Mouse (Mus musculus): ENCODE data around the gene Mapk8ip3. TPM values are rescaled to one million over a fixed set of nuclear protein-coding genes. Genes with fewer than 3 reads are reported as not detected.

Mapk8ip3 gene
- polyA plus RNA-seq (2017; shearing (Covaris generic)): 52.6 TPM

DNA sequence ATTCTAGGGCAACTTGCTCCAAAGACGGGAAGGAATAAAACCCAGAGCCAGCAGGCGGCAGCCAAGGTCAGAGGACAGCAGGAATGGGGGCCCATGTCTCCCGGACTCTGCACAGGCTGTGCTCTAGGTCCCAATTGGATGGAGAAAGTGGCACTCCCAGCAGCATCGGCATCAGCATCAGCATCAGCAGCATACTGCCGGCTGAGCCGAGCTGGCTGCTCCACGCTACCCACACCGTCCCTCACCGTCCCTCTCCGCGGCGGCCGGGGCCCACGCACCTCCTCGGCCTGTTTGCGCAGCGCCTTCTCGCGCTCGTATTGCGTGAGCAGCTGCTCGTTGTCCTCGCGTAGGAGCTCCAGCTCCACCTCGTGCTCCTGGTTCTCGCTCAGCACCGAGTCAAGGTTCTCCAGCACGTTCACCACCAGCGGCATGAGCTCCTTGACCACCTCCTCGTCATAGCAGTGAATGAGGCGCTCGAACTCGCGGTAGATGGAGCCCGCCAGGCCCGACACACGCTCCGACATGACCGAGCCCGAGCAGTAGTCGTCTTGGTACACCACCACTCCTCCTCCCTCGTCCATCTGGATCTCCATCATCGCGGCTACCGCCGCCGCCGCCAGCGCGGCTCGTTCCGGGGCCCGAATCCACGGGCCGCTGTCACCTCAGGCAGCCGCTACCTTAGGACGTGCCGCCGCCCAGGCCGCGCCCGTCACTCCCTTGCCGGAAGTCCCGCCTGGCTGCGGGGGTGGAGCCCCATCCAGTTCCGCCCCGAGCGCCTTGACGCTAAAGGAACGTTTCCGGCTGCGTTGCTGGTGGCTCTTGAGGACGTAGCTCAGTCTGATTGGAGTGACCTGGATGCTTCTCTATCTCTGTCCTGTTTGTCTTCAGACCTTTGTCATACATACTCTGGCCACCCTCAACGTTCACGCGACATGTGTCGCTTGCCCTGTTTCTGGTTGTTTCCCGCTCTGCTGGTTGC, at the start of gene Mapk8ip3:
Mapk8ip3 (minus strand) TSS at position 719 of the 979 bp plus-strand sequence.

GRCm38 (mm10) chr17:24960135-24960851, 23.5 kb upstream of the Mapk8ip3 start, which contains the start of gene Jpt2:
Jpt2 (minus strand) TSS chr17:24960689.

DNA sequence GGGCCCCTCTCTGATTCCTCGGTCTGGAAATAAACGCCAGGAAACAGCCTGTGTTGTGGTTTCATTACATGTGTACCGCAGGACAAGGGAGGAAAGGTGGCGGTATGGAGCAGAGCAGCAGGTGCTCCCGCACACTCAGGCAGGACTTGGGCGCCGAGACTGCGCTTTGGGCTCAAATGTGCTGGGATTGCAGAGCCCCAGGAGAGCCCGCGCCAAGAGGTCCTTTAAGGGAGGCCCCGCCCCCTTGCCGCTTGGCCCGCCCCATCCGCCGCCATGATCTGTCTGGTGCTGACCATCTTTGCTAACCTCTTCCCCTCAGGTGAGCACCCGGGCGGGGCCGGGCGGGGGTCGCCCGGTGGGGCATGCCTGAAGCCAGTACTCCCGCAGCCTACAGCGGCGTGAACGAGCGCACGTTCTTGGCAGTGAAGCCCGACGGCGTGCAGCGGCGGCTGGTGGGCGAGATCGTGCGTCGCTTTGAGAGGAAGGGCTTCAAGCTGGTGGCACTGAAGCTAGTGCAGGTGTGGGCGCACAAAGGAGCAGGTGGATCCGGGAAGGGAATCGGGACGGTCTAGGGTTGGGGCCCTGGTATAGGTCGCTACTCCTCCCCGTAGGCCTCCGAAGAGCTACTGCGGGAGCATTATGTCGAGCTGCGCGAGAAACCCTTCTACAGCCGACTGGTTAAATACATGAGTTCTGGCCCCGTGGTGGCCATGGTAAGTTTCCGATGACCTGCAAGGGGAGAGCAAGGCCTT, 40.4 kb downstream of the Mapk8ip3 start, which contains the start of gene Nme3:
Nme3 (plus strand) TSS at position 260 of the 752 bp plus-strand sequence.

DNA sequence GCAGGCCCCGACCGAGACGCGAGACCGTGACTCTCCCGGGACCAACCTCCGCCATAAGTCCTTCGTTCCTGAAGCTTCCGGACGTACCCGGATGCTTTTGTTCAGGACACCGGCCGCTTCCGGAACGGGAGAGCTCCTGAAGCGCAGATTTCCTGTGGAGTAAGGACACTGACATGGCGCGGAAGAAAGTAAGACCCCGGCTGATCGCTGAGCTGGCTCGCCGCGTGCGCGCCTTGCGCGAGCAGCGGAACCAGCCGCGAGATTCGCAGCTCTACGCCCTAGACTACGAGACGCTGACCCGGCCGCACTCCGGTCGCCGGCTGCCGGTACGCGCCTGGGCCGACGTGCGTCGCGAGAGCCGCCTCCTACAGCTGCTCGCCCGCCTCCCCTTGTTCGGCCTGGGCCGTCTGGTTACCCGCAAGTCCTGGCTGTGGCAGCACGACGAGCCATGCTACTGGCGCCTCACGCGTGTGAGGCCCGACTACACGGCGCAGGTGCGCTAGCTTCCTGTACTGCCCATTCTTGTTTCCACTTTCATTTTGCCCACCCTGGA, 41.7 kb downstream of the Mapk8ip3 start, which contains the start of the genes Eme2 and Mrps34:
Eme2 (minus strand) TSS at position 93 of the 553 bp plus-strand sequence.
Mrps34 (plus strand) TSS at position 122 of the 553 bp plus-strand sequence.

GRCm38 (mm10) chr17:24886134-24886931, 50.4 kb downstream of the Mapk8ip3 start, which contains the start of the genes Nubp2 and Spsb3:
Nubp2 (minus strand) TSS chr17:24886349.
Spsb3 (plus strand) TSS chr17:24886643.

GRCm38 (mm10) chr17:24865776-24866175, 71.0 kb downstream of the Mapk8ip3 start, which contains the start of gene Igfals:
Igfals (plus strand) TSS chr17:24865997.

DNA sequence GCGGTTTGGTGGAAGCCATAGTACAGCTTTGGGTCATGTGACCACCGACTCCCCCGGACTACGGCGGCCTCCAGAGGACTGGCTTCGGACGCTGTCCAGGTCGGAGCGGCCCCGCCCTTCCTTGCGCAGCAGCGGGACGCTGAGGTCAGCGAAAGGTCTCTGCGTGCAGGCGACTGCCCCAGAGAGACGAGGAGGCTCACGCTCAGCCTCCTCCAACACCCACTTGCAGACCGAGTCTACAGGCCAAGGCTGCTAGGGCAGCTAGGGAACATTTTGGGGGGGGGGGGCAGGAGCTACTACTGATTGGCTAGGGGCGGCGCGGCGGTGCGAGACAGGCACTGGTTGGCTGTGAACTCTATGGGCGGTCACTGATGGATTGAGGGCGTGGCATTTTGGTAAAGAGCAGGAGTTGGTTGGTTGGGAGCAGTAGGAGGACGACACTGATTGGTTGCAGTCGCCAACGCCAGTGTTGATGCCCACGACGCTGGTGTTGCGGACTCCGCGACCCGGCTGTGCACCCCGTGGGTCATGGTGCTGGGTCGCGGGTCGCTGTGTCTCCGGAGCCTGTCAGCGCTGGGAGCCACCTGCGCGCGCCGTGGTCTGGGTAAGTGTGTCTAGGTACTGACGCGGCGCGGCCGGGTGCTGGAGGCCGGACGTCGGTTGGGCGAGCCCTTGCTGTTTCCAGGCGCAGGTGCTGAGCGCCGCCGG, 86.6 kb downstream of the Mapk8ip3 start, which contains the start of gene Fahd1:
Fahd1 (minus strand) TSS at position 300 of the 708 bp plus-strand sequence.

Other genes with a start within 250 kb of the Mapk8ip3 start
- gene Syngr3, start 247.0 kb downstream of the Mapk8ip3 start, polyA plus RNA-seq (2017; shearing (Covaris generic)): 0.44 TPM
- gene Gfer, start 240.8 kb downstream of the Mapk8ip3 start, polyA plus RNA-seq (2017; shearing (Covaris generic)): 42.2 TPM
- 3.2 TPM for gene Noxo1, start 240.7 kb downstream of the Mapk8ip3 start, polyA plus RNA-seq (2017; shearing (Covaris generic))
- 64.1 TPM for gene Tbl3, start 229.3 kb downstream of the Mapk8ip3 start, polyA plus RNA-seq (2017; shearing (Covaris generic))
- gene Rnf151, start 218.9 kb downstream of the Mapk8ip3 start, polyA plus RNA-seq (2017; shearing (Covaris generic)): not detected
- gene Rps2, start 218.9 kb downstream of the Mapk8ip3 start, polyA plus RNA-seq (2017; shearing (Covaris generic)): 779 TPM
- gene Ndufb10, start 212.5 kb downstream of the Mapk8ip3 start, polyA plus RNA-seq (2017; shearing (Covaris generic)): 194 TPM
- gene Rpl3l, start 209.2 kb downstream of the Mapk8ip3 start, polyA plus RNA-seq (2017; shearing (Covaris generic)): not detected
- gene Msrb1, start 200.3 kb downstream of the Mapk8ip3 start, polyA plus RNA-seq (2017; shearing (Covaris generic)): 16.4 TPM
- not detected for gene Hs3st6, start 184.0 kb downstream of the Mapk8ip3 start, polyA plus RNA-seq (2017; shearing (Covaris generic))
- not detected for gene Meiob, start 132.7 kb downstream of the Mapk8ip3 start, polyA plus RNA-seq (2017; shearing (Covaris generic))
- gene Hagh, start 96.8 kb downstream of the Mapk8ip3 start, polyA plus RNA-seq (2017; shearing (Covaris generic)): 36.3 TPM
- gene Fahd1, start 86.6 kb downstream of the Mapk8ip3 start, polyA plus RNA-seq (2017; shearing (Covaris generic)): 2.7 TPM
- gene Igfals, start 71.0 kb downstream of the Mapk8ip3 start, polyA plus RNA-seq (2017; shearing (Covaris generic)): not detected
- gene Nubp2, start 50.6 kb downstream of the Mapk8ip3 start, polyA plus RNA-seq (2017; shearing (Covaris generic)): 106 TPM
- gene Spsb3, start 50.3 kb downstream of the Mapk8ip3 start, polyA plus RNA-seq (2017; shearing (Covaris generic)): 64.5 TPM
- gene Eme2, start 41.9 kb downstream of the Mapk8ip3 start, polyA plus RNA-seq (2017; shearing (Covaris generic)): 46.2 TPM
- 95.9 TPM for gene Mrps34, start 41.9 kb downstream of the Mapk8ip3 start, polyA plus RNA-seq (2017; shearing (Covaris generic))
- 56.5 TPM for gene Nme3, start 40.5 kb downstream of the Mapk8ip3 start, polyA plus RNA-seq (2017; shearing (Covaris generic))
- 28.5 TPM for gene Jpt2, start 23.7 kb upstream of the Mapk8ip3 start, polyA plus RNA-seq (2017; shearing (Covaris generic))
- gene Cramp1l, start 78.8 kb upstream of the Mapk8ip3 start, polyA plus RNA-seq (2017; shearing (Covaris generic)): 7.4 TPM
- gene Ift140, start 79.1 kb upstream of the Mapk8ip3 start, polyA plus RNA-seq (2017; shearing (Covaris generic)): 19.5 TPM
- gene Tmem204, start 146.6 kb upstream of the Mapk8ip3 start, polyA plus RNA-seq (2017; shearing (Covaris generic)): 0.79 TPM
- gene Telo2, start 179.0 kb upstream of the Mapk8ip3 start, polyA plus RNA-seq (2017; shearing (Covaris generic)): 34.5 TPM
- gene Ptx4, start 183.8 kb upstream of the Mapk8ip3 start, polyA plus RNA-seq (2017; shearing (Covaris generic)): 0.22 TPM
- 37.3 TPM for gene Clcn7, start 196.4 kb upstream of the Mapk8ip3 start, polyA plus RNA-seq (2017; shearing (Covaris generic))
- gene Ccdc154, start 225.5 kb upstream of the Mapk8ip3 start, polyA plus RNA-seq (2017; shearing (Covaris generic)): not detected
- gene Gm38655, start 238.5 kb upstream of the Mapk8ip3 start, polyA plus RNA-seq (2017; shearing (Covaris generic)): not detected
- gene BC003965, start 247.6 kb upstream of the Mapk8ip3 start, polyA plus RNA-seq (2017; shearing (Covaris generic)): 30.2 TPM

Data from CD4-positive, CD25-positive, alpha-beta regulatory T cell (primary cell).